Mouse (Mus musculus) embryo, embryonic 11.5 days (tissue): ENCODE results near the gene 1700016D06Rik.
"Not testable (repeated sequence)": the region's sequence is repeated elsewhere in the genome, so short reads cannot be mapped to it uniquely, and the experiment has no call there.

Experiments used
- DNase-seq: peaks from one replicate; pipeline ENCODE4 v3.0.0-alpha.2; 2012; ENCODE audit warnings: low read depth, low spot score

1700016D06Rik gene

GRCm38 (mm10) chr8:11701428-11701827 is 565 bp upstream of the 1700016D06Rik start:
- no peak for DNase-seq

- DNase-seq = peak; percentile 64
Measured at GRCm38 (mm10) chr8:11700060-11701032, 517 bp downstream of the 1700016D06Rik start.

- no peak for DNase-seq
Measured at GRCm38 (mm10) chr8:11699442-11700001, 1.3 kb downstream of the 1700016D06Rik start.

GRCm38 (mm10) chr8:11697467-11697866 is 3.4 kb downstream of the 1700016D06Rik start:
- no peak for DNase-seq

- no peak for DNase-seq
Measured at GRCm38 (mm10) chr8:11696176-11696575, 4.7 kb downstream of the 1700016D06Rik start.

GRCm38 (mm10) chr8:11693972-11694371 is 6.9 kb downstream of the 1700016D06Rik start:
- no peak for DNase-seq

GRCm38 (mm10) chr8:11692455-11692854 is 8.4 kb downstream of the 1700016D06Rik start:
- no peak for DNase-seq

GRCm38 (mm10) chr8:11691761-11692160 is 9.1 kb downstream of the 1700016D06Rik start:
- no peak for DNase-seq

- no peak for DNase-seq
Measured at GRCm38 (mm10) chr8:11691284-11691683, 9.6 kb downstream of the 1700016D06Rik start.

GRCm38 (mm10) chr8:11689945-11690344 is 10.9 kb downstream of the 1700016D06Rik start:
- DNase-seq = no peak

- no peak for DNase-seq
Measured at GRCm38 (mm10) chr8:11687251-11687650, 13.6 kb downstream of the 1700016D06Rik start.

GRCm38 (mm10) chr8:11684558-11684957 is 16.3 kb downstream of the 1700016D06Rik start:
- no peak for DNase-seq

GRCm38 (mm10) chr8:11668308-11668707 is 32.6 kb downstream of the 1700016D06Rik start:
- no peak for DNase-seq

GRCm38 (mm10) chr8:11666023-11666716 is 34.7 kb downstream of the 1700016D06Rik start:
- DNase-seq = not testable (repeated sequence)

GRCm38 (mm10) chr8:11661969-11662368 is 38.9 kb downstream of the 1700016D06Rik start:
- DNase-seq = no peak

- no peak for DNase-seq
Measured at GRCm38 (mm10) chr8:11650021-11650420, 50.8 kb downstream of the 1700016D06Rik start.

- DNase-seq = no peak
Measured at GRCm38 (mm10) chr8:11643123-11643522, 57.7 kb downstream of the 1700016D06Rik start.

- no peak for DNase-seq
Measured at GRCm38 (mm10) chr8:11640606-11641005, 60.3 kb downstream of the 1700016D06Rik start.

- DNase-seq = no peak
Measured at GRCm38 (mm10) chr8:11637531-11637930, 63.3 kb downstream of the 1700016D06Rik start.

GRCm38 (mm10) chr8:11636324-11637057 is 64.4 kb downstream of the 1700016D06Rik start:
- DNase-seq = peak; percentile 69

- peak; percentile 93 for DNase-seq
Measured at GRCm38 (mm10) chr8:11635611-11636081, 65.2 kb downstream of the 1700016D06Rik start, which contains the start of gene Ankrd10. Gene Ankrd10, minus strand, starts transcription at chr8:11635757.
